Mouse (Mus musculus): ENCODE results near the gene Zfp507.

- TF ChIP-seq CTCF (IDR thresholded peaks at IDR 0.05; ENCODE audit: low read depth, low read length) = no peak
- TF ChIP-seq POLR2A (IDR thresholded peaks at IDR 0.05; ENCODE audit: borderline replicate concordance, low read depth, low read length) = no peak
Measured at GRCm38 (mm10) chr7:35733313-35734050, 69.3 kb downstream of the Zfp507 start.

Measured in bone marrow macrophage, adult 2 months (primary cell).